Mouse (Mus musculus): Measurements from ENCODE around the gene Bpifa6. TPM values are rescaled to one million over a fixed set of nuclear protein-coding genes. Genes with fewer than 3 reads are reported as not detected.

Bpifa6 gene
- polyA plus RNA-seq (2021; fragmentation: Nextera tagmentation) = not detected in 2 replicates
- long read RNA-seq, experiment 1 = 0 reads
- long read RNA-seq, experiment 2 = 0 reads

DNA sequence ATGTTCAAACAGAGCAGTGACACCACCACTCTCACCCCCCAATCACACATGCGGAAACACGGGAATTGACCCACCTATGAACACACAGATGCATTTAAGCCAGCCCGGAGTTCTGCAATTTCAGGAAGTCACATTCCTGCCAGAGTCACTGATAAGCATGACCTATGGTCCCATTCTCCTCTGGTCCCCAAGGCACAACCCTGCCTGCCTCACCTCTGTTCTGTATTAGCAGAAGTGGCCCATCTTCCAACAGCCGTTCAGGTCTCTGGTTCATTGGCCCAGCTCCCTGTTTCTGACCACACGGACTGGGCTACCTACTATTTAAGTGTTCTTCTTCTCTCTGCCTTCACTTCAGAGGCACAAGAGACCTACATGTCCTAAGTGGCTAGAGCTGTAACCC, at the start of gene Bpifa6:
Bpifa6 (plus strand) TSS at position 364 of the 400 bp plus-strand sequence.

GRCm38 (mm10) chr2:153937843-153938242, 36.9 kb upstream of the Bpifa6 start, which contains the start of gene Bpifb4:
Gene Bpifb4, plus strand, starts transcription at chr2:153938212.

DNA sequence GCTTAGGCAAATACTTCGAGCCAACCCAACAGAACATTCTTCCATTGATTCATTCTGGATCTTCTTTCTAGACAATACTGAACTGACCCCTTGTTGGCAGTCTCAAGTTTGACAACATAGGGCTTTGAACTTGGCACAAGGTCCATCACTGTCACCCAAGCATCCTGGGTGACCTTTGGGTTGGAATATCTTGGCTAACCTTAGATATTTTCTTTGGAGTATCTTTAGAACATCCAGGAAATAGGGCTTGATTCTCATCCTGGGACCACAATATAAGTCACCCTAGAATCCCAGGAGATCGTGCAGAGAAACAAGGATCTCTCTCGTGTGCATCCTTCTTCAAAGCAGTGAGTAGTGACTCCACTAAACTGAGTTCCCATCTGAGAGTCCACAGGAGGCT, 33.2 kb downstream of the Bpifa6 start, which contains the start of gene Bpifa2:
Bpifa2 (plus strand) TSS at position 301 of the 400 bp plus-strand sequence.

Other genes with a start within 250 kb of the Bpifa6 start
- 80.6 and 106 TPM in 2 replicates for gene Mapre1, start 233.7 kb upstream of the Bpifa6 start, polyA plus RNA-seq (2021; fragmentation: Nextera tagmentation)
- gene Efcab8, start 195.0 kb upstream of the Bpifa6 start, polyA plus RNA-seq (2021; fragmentation: Nextera tagmentation) = not detected in 2 replicates
- not detected in 2 replicates for gene Sun5, start 103.9 kb upstream of the Bpifa6 start, polyA plus RNA-seq (2021; fragmentation: Nextera tagmentation)
- gene Bpifb2, start 99.9 kb upstream of the Bpifa6 start, polyA plus RNA-seq (2021; fragmentation: Nextera tagmentation) = not detected in 2 replicates
- not detected in 2 replicates for gene Bpifb6, start 74.6 kb upstream of the Bpifa6 start, polyA plus RNA-seq (2021; fragmentation: Nextera tagmentation)
- gene Bpifb3, start 56.7 kb upstream of the Bpifa6 start, polyA plus RNA-seq (2021; fragmentation: Nextera tagmentation) = 0.18 TPM in 1 of 2 replicates, not detected in the other
- gene Bpifb4, start 36.7 kb upstream of the Bpifa6 start, polyA plus RNA-seq (2021; fragmentation: Nextera tagmentation) = 0.10 and 0.17 TPM in 2 replicates
- gene Bpifa2, start 33.3 kb downstream of the Bpifa6 start, polyA plus RNA-seq (2021; fragmentation: Nextera tagmentation) = not detected in 2 replicates
- gene Bpifa3, start 155.4 kb downstream of the Bpifa6 start, polyA plus RNA-seq (2021; fragmentation: Nextera tagmentation) = not detected in 2 replicates
- not detected in 2 replicates for gene Bpifa1, start 167.9 kb downstream of the Bpifa6 start, polyA plus RNA-seq (2021; fragmentation: Nextera tagmentation)
- not detected in 2 replicates for gene Bpifa5, start 187.7 kb downstream of the Bpifa6 start, polyA plus RNA-seq (2021; fragmentation: Nextera tagmentation)
- 0.09 and 0.44 TPM in 2 replicates for gene Bpifb1, start 215.9 kb downstream of the Bpifa6 start, polyA plus RNA-seq (2021; fragmentation: Nextera tagmentation)
- gene Bpifb5, start 248.8 kb downstream of the Bpifa6 start, polyA plus RNA-seq (2021; fragmentation: Nextera tagmentation) = 0.06 TPM in 1 of 2 replicates, not detected in the other